Mouse (Mus musculus) cerebellum, adult 2 months (tissue): ENCODE results near the gene Cdca7l.

Experiments used
- CTCF ChIP-seq: fragments of 200-500 bp; IDR thresholded peaks from 2 replicates; pipeline ENCODE4 v1.5.1; 2011; ENCODE audit warnings: low read depth, mild to moderate bottlenecking, control low read depth, low read length, moderate library complexity, borderline replicate concordance; ENCODE audit not compliant: insufficient read depth
- POLR2A ChIP-seq: fragments of 200-500 bp; IDR thresholded peaks from 2 replicates; pipeline ENCODE4 v1.6.1; 2011; ENCODE audit warnings: low read length, control low read depth, borderline replicate concordance; ENCODE audit not compliant: insufficient read depth

GRCm38 (mm10) chr12:117820859-117821221 lies 16.8 kb downstream of the Cdca7l start:
- TF ChIP-seq CTCF = no peak
- TF ChIP-seq POLR2A = no peak
